Mouse (Mus musculus) liver, postnatal 0 days (tissue): ENCODE data around the gene Ube2e2. TPM values are rescaled to one million over a fixed set of nuclear protein-coding genes. Genes with fewer than 3 reads are reported as not detected.

ENCODE experiments used
- ATAC-seq: fragments of 200-750 bp; cut with Nextera tagmentation; 2 replicates; pipeline ENCODE4 v1.8.0; 2017; ENCODE audit warnings: mild to moderate bottlenecking, moderate library complexity
- DNase-seq: peaks from one replicate; pipeline ENCODE4 v3.0.0-alpha.2; 2016
- H3K27ac ChIP-seq: fragments of 300-500 bp; sonication (generic); 2 replicates; pipeline ENCODE4 v1.5.1; 2014; ENCODE audit warnings: antibody characterized with exemption, moderate library complexity, mild to moderate bottlenecking, low read depth
- H3K27me3 ChIP-seq: fragments of 300-500 bp; sonication (generic); 2 replicates; pipeline ENCODE4 v1.6.1; 2014; ENCODE audit warnings: low read length, control low read depth, mixed read lengths; ENCODE audit not compliant: insufficient read depth
- H3K36me3 ChIP-seq: fragments of 300-500 bp; sonication (generic); replicated peaks from 2 replicates; pipeline ENCODE4 v1.6.1; 2014; ENCODE audit warnings: mild to moderate bottlenecking, control low read depth, low read length, moderate library complexity, mixed read lengths; ENCODE audit not compliant: insufficient read depth
- H3K4me1 ChIP-seq: fragments of 300-500 bp; sonication (generic); 2 replicates; pipeline ENCODE4 v1.6.1; 2014; ENCODE audit warnings: antibody characterized with exemption, mild to moderate bottlenecking, control low read depth; ENCODE audit not compliant: insufficient read depth
- H3K4me2 ChIP-seq: fragments of 300-500 bp; sonication (generic); 2 replicates; pipeline ENCODE4 v1.6.1; 2014; ENCODE audit warnings: low read depth, mild to moderate bottlenecking, low read length, moderate library complexity, mixed read lengths
- H3K4me3 ChIP-seq: fragments of 300-500 bp; sonication (generic); 2 replicates; pipeline ENCODE4 v1.5.1; 2014; ENCODE audit warnings: low read depth, low read length
- H3K9ac ChIP-seq: fragments of 300-500 bp; sonication (generic); replicated peaks from 2 replicates; pipeline ENCODE4 v1.6.1; 2014; ENCODE audit warnings: mild to moderate bottlenecking, moderate library complexity
- H3K9me3 ChIP-seq: fragments of 300-500 bp; sonication (generic); 2 replicates; pipeline ENCODE4 v1.6.1; 2016; ENCODE audit warnings: mild to moderate bottlenecking, control low read depth, low read length, mixed read lengths
- CTCF ChIP-seq: sonication (generic); IDR thresholded peaks from 2 replicates; pipeline ENCODE4 v1.5.1; 2016; ENCODE audit warnings: antibody characterized with exemption, low read depth
- EP300 ChIP-seq: IDR thresholded peaks from 2 replicates; pipeline ENCODE4 v1.6.1; 2016; ENCODE audit warnings: antibody characterized with exemption, low read depth, mild to moderate bottlenecking
- WGBS: fragments of 180-500 bp; shearing (Covaris S2); extraction: QIAGEN DNeasy Blood & Tissue Kit; methylation state at CpG from one replicate; pipeline ENCODE4 v1.1.7; 2014; ENCODE audit not compliant: insufficient replicate concordance; 5-methylcytosine and 5-hydroxymethylcytosine counted together
- polyA plus RNA-seq: library from polyadenylated mRNA; unstranded; fragments of >200 nt; fragmentation: Nextera tagmentation; extraction: Ambion mirVana; gene quantifications from 2 replicates; pipeline ENCODE4 v1.2.1, GENCODE M21; 2015

Gene Ube2e2
- polyA plus RNA-seq, 1 experiment from 2014 or later, result 24.6 TPM

- Histone ChIP-seq H3K4me3 (no peak overlapping the region), H3K4me1 (no peaks in the 10 kb centered on the region), H3K27me3 (no peaks in the 10 kb centered on the region), H3K4me2 (no peak overlapping the region), H3K36me3 (no peaks in the 10 kb centered on the region), H3K9ac (no peak overlapping the region), H3K27ac (no peak overlapping the region), H3K9me3 (no peaks in the 10 kb centered on the region)
- no peak for DNase-seq
- TF ChIP-seq CTCF, result no peak
- no peak for TF ChIP-seq EP300
- WGBS, result 72% methylated on average over 4 of the region's 4 CpGs
- ATAC-seq, result no peak
These were observed 307.6 kb downstream of the Ube2e2 start for GRCm38 (mm10) chr14:18586239-18587034.

GRCm38 (mm10) chr14:18581735-18582134 lies 312.3 kb downstream of the Ube2e2 start:
- no peak overlapping the region for H3K27ac ChIP-seq
- no peak overlapping the region for H3K4me2 ChIP-seq
- no peak overlapping the region for H3K9ac ChIP-seq
- TF ChIP-seq EP300 (no peak), CTCF (no peak)
- no peak overlapping the region for H3K4me3 ChIP-seq
- no peak for ATAC-seq
- H3K4me1 ChIP-seq, result no peaks in the 10 kb centered on the region
- no peaks in the 10 kb centered on the region for H3K27me3 ChIP-seq
- no peak for DNase-seq
- WGBS, result 74% methylated on average over 4 of the region's 4 CpGs
- no peaks in the 10 kb centered on the region for H3K9me3 ChIP-seq
- H3K36me3 ChIP-seq, result no peaks in the 10 kb centered on the region

GRCm38 (mm10) chr14:18574756-18575155 lies 319.3 kb downstream of the Ube2e2 start:
- DNase-seq, result no peak
- no peaks in the 10 kb centered on the region for H3K27me3 ChIP-seq
- 50% methylated on average over 1 of the region's 2 CpGs for WGBS
- TF ChIP-seq EP300, result no peak
- no peak for TF ChIP-seq CTCF
- H3K9ac ChIP-seq, result no peak overlapping the region
- no peak for ATAC-seq
- H3K36me3 ChIP-seq, result no peaks in the 10 kb centered on the region
- no peak overlapping the region for H3K4me3 ChIP-seq
- no peak overlapping the region for H3K4me2 ChIP-seq
- no peaks in the 10 kb centered on the region for H3K9me3 ChIP-seq
- H3K27ac ChIP-seq, result no peak overlapping the region
- H3K4me1 ChIP-seq, result no peaks in the 10 kb centered on the region

GRCm38 (mm10) chr14:18574130-18574721 lies 319.8 kb downstream of the Ube2e2 start:
- Histone ChIP-seq H3K4me3 (no peak overlapping the region), H3K9me3 (no peaks in the 10 kb centered on the region), H3K4me1 (no peaks in the 10 kb centered on the region), H3K36me3 (no peaks in the 10 kb centered on the region), H3K27me3 (no peaks in the 10 kb centered on the region), H3K4me2 (no peak overlapping the region), H3K9ac (no peak overlapping the region), H3K27ac (no peak overlapping the region)
- no peak for ATAC-seq
- WGBS, result 81% methylated on average over 10 of the region's 10 CpGs
- DNase-seq, result no peak
- TF ChIP-seq CTCF (no peak), EP300 (no peak)

- H3K36me3 ChIP-seq, result no peaks in the 10 kb centered on the region
- no peaks in the 10 kb centered on the region for H3K27me3 ChIP-seq
- no peak overlapping the region for H3K4me3 ChIP-seq
- no peak overlapping the region for H3K4me2 ChIP-seq
- ATAC-seq (no peak), DNase-seq (no peak)
- no peak for TF ChIP-seq EP300
- TF ChIP-seq CTCF, result no peak
- 77% methylated on average over 4 of the region's 4 CpGs for WGBS
- no peaks in the 10 kb centered on the region for H3K9me3 ChIP-seq
- no peak overlapping the region for H3K9ac ChIP-seq
- H3K4me1 ChIP-seq, result no peaks in the 10 kb centered on the region
- H3K27ac ChIP-seq, result no peak overlapping the region
These were observed 320.6 kb downstream of the Ube2e2 start for GRCm38 (mm10) chr14:18573286-18573956.

- no peak overlapping the region for H3K4me3 ChIP-seq
- no peak overlapping the region for H3K27ac ChIP-seq
- H3K9ac ChIP-seq, result no peak overlapping the region
- no peaks in the 10 kb centered on the region for H3K4me1 ChIP-seq
- no peak for ATAC-seq
- H3K4me2 ChIP-seq, result no peak overlapping the region
- no peaks in the 10 kb centered on the region for H3K27me3 ChIP-seq
- H3K9me3 ChIP-seq, result no peaks in the 10 kb centered on the region
- WGBS, result 71% methylated on average over 4 of the region's 4 CpGs
- no peak for DNase-seq
- H3K36me3 ChIP-seq, result no peaks in the 10 kb centered on the region
- TF ChIP-seq EP300 (no peak), CTCF (no peak)
These were observed 321.2 kb downstream of the Ube2e2 start for GRCm38 (mm10) chr14:18572852-18573251.
